Mouse (Mus musculus): ENCODE data around the gene Vars2.

DNA sequence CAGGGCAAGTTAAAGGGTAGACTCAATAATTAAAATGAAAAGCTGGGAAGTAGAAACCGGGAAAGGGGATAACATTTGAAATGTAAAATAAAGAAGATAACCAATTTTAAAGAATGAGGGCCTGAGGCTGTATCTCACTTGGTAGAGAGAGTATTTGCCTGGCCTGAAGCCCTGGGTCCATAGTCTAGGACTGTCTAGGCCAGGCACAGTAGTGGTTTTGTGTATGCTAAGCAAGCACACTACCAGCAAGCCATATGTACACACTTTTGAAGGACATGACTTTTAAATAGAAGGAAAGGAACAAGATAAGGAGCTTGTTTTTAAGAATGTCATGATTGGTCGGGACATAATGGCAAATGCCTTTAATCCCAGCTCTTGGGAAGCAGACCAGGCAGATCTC, 41.2 kb upstream of the Vars2 start:
- TF ChIP-seq CTCF (conservative IDR thresholded peaks at IDR 0.05; ENCODE audit: low read length): no peak
- TF ChIP-seq NANOG (IDR thresholded peaks at IDR 0.05; ENCODE audit: borderline replicate concordance, low read length): no peak
